Mouse (Mus musculus) bone marrow macrophage, adult 2 months (primary cell): ENCODE results near the gene Hist1h2br. TPM values are rescaled to one million over a fixed set of nuclear protein-coding genes. Genes with fewer than 3 reads are reported as not detected.
"Not testable (repeated sequence)": the region's sequence is repeated elsewhere in the genome, so short reads cannot be mapped to it uniquely, and the experiment has no call there.

Experiments
- H3K27ac ChIP-seq: 2 replicates; pipeline ENCODE4 v1.5.1; 2012; ENCODE audit warnings: low read depth, low read length; ENCODE audit not compliant: insufficient read depth
- H3K4me1 ChIP-seq: 2 replicates; pipeline ENCODE4 v1.6.1; 2012; ENCODE audit warnings: low read length; ENCODE audit not compliant: control insufficient read depth, insufficient read depth
- H3K4me3 ChIP-seq: 2 replicates; pipeline ENCODE4 v1.5.1; 2012; ENCODE audit warnings: mild to moderate bottlenecking, low read length, moderate library complexity; ENCODE audit not compliant: insufficient read depth
- CTCF ChIP-seq: IDR thresholded peaks from 2 replicates; pipeline ENCODE4 v1.5.1; 2012; ENCODE audit warnings: low read depth, mild to moderate bottlenecking, low read length, moderate library complexity
- POLR2A ChIP-seq: IDR thresholded peaks from 2 replicates; pipeline ENCODE4 v1.6.1; 2012; ENCODE audit warnings: mild to moderate bottlenecking, low read depth, low read length, borderline replicate concordance
- polyA plus RNA-seq: library from polyadenylated mRNA; stranded (reverse); fragments of >200 nt; gene quantifications from 2 replicates; pipeline ENCODE4 v1.2.4, GENCODE M21; 2012; ENCODE audit not compliant: missing spikeins, insufficient read depth, insufficient read length

The Hist1h2br gene
- polyA plus RNA-seq, 1 experiment, result 8.6 TPM

GRCm38 (mm10) chr13:21812092-21812491 lies 21.5 kb upstream of the Hist1h2br start:
- H3K4me3 ChIP-seq, result peak overlapping the region; percentile 17
- peak overlapping the region; percentile 53 for H3K27ac ChIP-seq
- H3K4me1 ChIP-seq, result not testable (repeated sequence)

DNA sequence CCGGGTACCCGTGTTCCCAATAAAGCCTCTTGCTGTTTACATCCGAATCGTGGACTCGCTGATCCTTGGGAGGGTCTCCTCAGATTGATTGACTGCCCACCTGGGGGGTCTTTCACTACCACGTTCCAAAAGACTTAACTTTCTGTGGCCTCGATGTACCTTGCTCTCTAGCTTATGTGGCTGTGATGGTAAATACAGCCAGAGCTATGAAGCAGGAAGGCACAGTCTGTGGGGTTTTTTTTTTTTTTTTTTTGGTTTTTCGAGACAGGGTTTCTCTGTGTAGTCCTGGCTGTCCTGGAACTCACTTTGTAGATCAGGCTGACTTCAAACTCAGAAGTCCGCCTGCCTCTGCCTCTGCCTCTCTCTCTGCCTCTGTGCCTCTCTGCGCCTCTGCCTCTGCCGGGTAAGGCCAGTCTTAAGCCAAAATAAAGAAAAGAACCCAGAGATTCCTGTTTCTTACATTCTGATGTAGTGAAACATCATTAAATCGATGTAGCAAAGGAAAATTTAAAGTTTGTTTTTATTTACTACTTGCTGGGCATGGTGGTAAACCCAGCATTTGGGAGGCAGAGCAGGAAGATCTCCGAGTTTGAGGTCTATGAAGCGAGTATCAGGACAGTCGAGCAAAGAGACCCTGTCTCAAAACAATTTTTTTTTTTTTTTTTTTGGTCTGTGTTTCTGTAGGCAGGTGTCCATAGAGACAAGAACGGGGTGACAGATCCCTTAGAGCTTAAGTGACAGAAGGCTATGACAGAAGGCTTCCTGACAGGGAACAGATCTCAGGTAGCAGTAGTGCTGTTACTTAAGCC lies 13.3 kb upstream of the Hist1h2br start:
- H3K27ac ChIP-seq, H3K4me3 ChIP-seq: not testable (repeated sequence)
- H3K4me1 ChIP-seq, result peaks cover 10% of the 10 kb centered on the region

GRCm38 (mm10) chr13:21828511-21828910 lies 5.0 kb upstream of the Hist1h2br start:
- Histone ChIP-seq H3K27ac (no peak overlapping the region), H3K4me3 (no peak overlapping the region), H3K4me1 (peaks cover 9% of the 10 kb centered on the region)
- TF ChIP-seq POLR2A (no peak), CTCF (no peak)

DNA sequence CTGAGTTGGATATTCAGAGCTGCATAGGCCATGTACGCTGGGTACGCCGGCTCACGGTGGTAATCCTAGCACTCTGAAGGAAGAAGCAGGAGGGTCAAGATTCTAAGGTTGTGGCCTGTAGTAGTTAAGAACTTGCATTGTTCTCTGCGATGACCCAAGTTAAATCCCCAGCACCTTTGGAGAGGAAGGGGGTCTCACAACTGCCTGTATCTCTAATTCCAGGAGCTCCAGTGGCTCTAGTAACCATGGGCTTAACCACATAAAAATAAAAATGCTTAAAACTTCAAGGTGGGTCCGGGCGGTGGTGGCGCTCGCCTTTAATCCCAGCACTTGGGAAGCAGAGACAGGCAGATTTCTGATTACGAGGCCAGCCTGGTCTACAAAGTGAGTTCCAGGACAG lies 3.2 kb upstream of the Hist1h2br start:
- no peak overlapping the region for H3K27ac ChIP-seq
- H3K4me1 ChIP-seq, result peaks cover 4% of the 10 kb centered on the region; the same call in 1 of the 2 replicates
- TF ChIP-seq CTCF, result no peak
- no peak for TF ChIP-seq POLR2A
- no peak overlapping the region for H3K4me3 ChIP-seq

- H3K4me3 ChIP-seq, result peak within 1 kb of the TSS; percentile 28
- H3K4me1 ChIP-seq, result not testable (repeated sequence)
- peak within 1 kb of the TSS; percentile 34; the same call in 1 of the 2 replicates for H3K27ac ChIP-seq
These were observed 1.8 kb upstream of the Hist1h2br start, which contains the start of gene Hist1h4n for GRCm38 (mm10) chr13:21831418-21832394. Gene Hist1h4n, minus strand, starts transcription at chr13:21832196.

GRCm38 (mm10) chr13:21840508-21840907 lies 7.0 kb downstream of the Hist1h2br start:
- H3K4me3 ChIP-seq, H3K4me1 ChIP-seq, H3K27ac ChIP-seq: not testable (repeated sequence)

DNA sequence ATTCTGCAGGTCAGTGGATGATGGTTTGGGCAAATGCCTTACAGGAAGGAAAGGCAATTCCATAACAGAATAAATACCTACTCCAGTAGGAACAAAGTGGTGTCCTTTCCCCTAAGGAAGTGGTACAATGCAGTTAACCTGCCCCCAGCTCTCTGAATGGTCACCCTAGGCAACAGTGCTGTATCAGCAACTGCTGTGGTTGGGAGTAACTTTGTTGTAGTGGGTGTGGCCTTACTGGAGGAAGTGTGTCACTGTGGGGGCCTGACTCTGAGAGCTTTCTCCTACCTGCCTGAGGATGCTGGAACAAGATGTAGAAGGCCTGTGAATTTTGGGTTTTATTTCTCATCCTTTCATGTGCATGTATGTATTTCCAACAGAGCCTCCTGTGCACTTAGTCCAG lies 12.8 kb downstream of the Hist1h2br start:
- H3K4me1 ChIP-seq, result peaks cover 14% of the 10 kb centered on the region
- H3K27ac ChIP-seq, H3K4me3 ChIP-seq: not testable (repeated sequence)

GRCm38 (mm10) chr13:21847883-21848282 lies 14.3 kb downstream of the Hist1h2br start:
- Histone ChIP-seq H3K4me3 (no peak overlapping the region), H3K4me1 (peaks cover 22% of the 10 kb centered on the region), H3K27ac (no peak overlapping the region)
- TF ChIP-seq POLR2A (no peak), CTCF (no peak)

DNA sequence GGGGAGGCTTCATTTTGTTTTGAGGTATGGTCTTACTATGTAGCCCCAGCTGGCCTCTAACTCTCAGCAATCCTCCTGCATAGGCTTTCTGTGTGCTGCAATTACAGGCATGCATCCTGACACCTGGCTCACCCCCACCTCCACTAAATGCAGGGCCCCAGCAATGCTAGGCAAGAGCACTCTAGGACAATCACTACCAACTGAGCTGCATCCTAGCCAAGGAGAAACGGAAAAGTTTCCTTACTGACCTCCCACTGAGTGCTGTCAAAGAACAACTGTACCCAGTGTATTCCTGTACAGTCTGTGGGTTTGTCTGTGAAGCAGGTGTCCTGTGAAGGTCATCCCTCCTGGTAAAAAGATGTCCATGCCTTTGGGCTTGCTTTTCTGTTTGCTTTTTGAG lies 17.2 kb downstream of the Hist1h2br start:
- H3K4me1 ChIP-seq, result peaks cover 30% of the 10 kb centered on the region
- not testable (repeated sequence) for H3K4me3 ChIP-seq, H3K27ac ChIP-seq

DNA sequence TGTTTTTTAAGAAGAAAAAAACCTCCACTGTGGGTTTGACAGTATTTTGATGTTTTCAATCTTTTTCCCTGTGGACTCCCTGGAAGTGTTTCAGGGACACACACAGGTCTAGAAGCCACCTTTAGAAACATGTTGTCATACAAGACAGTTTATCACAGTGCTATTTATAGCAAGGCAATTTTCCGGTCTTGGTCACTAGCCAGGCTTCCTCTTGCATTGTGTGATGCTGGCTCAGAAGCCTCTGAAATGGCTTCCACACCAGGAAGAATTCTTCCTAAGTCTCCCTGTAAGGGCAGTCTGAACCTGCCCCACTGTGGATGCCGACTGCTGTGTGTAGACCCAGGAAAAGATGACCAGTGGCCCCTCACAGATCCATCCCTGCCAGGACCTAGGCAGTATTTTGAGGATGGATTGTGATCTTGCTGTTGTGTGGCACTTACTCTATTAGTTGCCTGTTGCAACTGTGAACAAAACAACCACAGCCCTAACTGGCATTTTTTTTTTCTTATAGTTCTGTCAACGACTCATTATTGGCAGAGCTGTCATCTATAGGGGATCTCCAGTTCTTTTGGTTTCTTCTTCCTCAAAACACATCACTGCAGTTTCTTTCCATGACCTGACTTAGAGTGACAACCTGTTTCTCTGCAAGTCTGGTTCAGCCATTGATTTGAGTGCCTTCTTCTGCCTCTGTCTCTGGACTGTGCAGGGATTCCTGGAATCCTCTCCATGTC lies 18.8 kb downstream of the Hist1h2br start:
- Histone ChIP-seq H3K4me1 (peaks cover 30% of the 10 kb centered on the region), H3K27ac (peak overlapping the region; percentile 90), H3K4me3 (peak overlapping the region; percentile 29)
- TF ChIP-seq CTCF (no peak), POLR2A (no peak)
